Mouse (Mus musculus) layer of hippocampus, adult 18-20 months (tissue): ENCODE data around the gene Bcar3. TPM values are rescaled to one million over a fixed set of nuclear protein-coding genes. Genes with fewer than 3 reads are reported as not detected.
A peak's percentile ranks its signal among the peaks of the same experiment; 100 is the strongest.

Experiments used
- DNase-seq, 2 experiments: peaks; one replicate each; pipeline ENCODE4 v3.0.0; 2022; ENCODE audit warnings: low spot score in 2 of 2
- total RNA-seq, 2 experiments: library from RNA; stranded (reverse); gene quantifications; 2 replicates each; pipeline ENCODE4 v1.2.3; 2021

Bcar3 gene
- total RNA-seq, 2 experiments from 2014 or later = 8.8 to 9.8 TPM

DNA sequence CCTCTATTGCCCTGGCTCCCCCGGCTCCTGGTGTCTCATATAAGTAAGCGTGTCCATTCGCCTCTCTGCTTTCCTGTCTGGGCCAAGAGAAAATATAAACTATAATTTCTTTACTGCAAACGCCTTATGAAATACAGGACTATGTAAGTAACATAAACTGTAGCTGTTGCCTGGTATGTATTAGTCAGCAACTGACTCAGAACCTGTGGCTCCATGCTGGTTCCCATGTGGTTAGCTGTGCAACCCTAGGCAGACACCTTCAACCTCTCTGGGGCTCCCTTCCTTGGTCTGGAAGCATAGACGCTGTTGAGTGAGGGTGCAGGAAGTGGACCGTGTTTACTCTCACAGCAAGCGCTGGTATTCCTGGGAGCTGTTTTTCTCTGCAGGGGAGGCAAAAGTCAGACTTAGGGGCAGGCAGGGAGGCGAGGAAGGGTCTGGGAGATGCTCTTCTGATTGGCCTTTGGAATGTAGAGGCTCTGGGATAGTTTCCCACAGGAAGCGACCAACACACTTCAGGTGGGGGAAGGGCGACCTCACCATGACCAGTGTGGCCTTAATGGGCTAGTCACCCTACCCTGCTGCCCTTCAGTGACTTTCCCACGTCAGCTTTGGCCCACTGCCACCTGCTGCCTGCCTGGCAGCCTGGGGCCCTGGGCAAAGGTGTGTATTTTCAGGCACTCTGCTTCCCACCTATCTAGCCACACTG is 215.8 kb downstream of the Bcar3 start:
- DNase-seq = no peak

DNA sequence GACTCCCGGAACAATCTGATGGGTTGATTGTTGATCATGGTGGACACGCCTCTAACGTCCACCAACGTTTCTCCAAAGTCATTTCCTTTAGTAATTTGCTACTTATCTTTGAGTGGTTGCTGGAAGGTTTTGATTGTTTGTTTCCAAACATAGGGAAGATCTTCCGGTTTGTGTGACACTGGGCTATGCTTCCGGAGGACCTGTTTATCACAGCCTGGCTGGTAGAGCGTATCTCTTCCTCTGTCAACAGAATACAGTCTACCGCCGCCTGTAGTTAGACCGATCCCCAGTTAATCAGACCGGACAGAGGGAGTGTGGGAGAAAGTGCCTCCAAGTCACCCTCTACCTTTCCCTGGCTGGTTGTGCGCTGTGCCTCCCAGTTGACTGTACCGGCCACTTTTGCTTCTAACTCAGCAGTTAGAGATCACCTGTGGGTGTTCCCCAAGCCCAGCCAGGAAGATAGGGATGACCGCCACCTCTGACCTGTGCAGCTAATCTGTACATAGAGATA is 216.4 kb downstream of the Bcar3 start:
- no peak for DNase-seq

DNA sequence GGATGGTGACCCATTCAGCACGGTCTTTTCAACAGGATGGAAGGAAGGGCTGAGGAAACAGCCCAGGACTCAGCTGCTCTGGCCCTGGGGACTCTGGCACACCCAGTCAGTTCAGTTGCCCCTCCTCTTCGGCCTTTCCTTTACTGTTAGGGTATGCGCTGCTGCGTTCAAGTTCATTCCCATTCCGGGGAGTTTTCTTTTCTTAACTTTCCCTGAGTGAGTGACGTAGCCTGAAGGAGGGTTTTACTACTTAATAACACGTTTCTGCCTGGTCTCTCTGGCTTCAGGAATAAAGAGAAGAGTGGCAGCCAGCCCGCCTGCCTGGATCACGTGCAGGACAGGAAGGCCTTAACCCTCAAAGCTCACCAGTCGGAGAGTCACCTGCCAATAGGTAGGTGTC is 217.0 kb downstream of the Bcar3 start:
- no peak for DNase-seq

DNA sequence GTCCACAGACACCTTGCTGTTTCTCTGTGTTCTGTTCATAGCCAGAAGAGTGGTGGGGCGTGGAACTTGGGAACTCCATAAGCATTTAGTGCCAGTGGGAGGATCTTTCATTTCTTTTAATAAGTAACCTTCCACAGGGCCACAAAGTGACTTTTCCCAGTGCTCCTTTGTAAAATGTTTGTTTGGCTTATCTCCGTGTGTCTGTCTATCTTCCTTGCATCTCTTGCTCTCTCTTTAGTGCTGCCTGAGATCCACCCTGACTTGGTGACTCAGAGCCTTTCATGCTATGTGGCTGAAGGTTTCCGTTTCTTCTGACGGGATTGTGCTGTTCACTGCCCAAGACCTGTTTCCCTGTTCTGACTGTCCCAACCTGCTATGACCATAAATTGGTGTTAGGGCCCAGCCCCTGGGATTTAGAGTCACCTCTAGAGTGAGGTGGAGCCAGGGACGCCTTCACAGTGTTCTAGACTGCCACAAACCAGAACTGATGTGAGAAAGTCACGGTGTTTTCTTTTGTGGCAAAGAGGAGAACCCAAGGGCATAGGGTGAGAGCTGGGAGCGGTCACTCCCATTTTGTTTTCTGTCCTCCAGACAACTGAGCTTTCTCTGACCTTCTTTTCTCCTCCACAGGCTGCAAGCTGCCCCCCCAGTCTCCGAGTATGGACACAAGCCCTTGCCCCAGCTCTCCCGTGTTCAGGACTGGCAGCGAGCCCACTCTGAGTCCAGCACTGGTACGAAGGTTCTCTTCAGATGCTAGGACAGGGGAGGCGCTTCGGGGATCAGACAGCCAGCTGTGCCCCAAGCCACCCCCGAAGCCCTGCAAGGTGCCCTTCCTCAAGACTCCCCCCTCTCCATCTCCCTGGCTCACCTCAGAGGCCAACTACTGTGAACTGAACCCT is 218.0 kb downstream of the Bcar3 start:
- no peak for DNase-seq

DNA sequence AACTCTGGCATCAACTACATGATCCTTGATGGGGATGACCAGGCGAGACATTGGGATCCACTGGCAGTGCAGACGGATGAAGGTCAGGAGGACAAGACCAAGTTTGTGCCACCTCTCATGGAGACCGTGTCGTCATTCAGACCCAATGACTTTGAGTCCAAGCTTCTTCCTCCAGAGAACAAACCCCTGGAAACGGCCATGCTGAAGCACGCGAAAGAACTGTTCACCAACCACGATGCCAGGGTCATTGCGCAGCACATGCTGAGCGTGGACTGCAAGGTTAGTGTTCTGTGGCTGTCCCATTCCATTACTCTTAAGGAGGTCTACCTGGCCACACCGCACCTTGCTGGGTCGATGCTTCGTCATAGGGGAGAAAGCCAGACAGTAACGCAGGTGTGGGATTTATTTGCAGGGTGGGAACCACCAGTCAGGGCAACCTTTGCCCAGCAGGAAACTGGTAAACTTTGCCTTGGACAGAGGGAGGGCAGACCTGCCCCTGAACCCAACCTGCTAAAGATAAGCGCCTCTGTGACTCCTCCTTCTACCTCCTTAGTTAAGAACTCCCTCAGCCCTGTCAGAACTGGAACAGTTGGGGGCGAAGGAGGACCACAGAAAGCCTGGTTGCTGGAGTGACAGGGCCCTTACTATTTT is 218.9 kb downstream of the Bcar3 start:
- DNase-seq = no peak

DNA sequence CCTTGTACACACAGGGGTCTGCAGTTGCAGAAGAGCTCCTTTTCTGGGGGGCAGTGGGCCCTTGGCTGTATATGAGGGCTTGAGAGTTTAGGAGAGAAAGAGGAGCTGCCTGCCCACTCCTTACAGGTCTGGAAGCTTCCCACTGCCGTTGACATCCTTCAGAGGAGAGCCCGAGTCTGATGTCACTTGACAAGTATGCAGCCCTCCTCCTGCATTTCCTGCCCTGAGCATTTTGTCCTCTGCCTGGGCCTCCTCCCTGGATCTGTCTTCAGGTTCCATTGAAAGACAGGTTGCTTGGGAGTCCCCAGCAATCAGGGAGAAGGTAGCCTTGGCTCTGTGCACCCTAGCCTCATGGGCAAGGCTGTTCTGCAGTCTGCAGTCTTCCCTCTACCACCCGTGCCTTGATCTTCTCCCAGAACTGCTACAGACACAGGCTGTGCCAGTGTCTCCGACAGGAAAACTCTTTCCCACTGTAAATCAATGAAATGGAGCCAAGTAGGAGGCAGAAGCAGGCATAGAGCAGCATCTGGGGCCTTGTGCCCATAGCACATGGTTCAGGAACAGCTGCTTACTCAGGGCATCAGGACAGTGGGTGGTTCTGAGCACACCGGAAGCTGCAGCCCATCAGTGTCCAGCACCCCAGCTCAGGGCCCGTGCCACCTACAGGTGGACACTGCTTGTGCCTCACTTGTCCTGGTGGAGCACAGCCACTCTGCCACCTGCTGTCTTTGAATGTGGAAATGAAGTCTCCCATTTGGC is 221.8 kb downstream of the Bcar3 start:
- no peak for DNase-seq

DNA sequence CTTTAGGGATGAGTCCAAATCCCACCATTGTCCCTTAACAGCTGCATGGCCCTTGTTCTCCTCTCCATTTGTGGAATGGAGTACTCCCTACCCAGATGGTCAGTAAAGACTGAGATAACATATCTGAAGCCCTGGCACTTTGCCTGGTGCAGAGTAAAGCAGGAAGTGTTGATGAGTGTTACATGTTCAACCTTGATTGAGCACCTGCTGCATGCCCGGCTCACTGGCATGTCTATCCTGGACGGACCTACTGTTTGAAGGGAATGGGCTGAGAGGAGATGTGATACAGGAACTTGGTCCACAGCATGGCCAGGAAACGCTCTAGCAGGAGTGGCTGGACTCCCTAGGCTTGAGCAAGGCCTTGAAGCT is 222.4 kb downstream of the Bcar3 start:
- DNase-seq = no peak

DNA sequence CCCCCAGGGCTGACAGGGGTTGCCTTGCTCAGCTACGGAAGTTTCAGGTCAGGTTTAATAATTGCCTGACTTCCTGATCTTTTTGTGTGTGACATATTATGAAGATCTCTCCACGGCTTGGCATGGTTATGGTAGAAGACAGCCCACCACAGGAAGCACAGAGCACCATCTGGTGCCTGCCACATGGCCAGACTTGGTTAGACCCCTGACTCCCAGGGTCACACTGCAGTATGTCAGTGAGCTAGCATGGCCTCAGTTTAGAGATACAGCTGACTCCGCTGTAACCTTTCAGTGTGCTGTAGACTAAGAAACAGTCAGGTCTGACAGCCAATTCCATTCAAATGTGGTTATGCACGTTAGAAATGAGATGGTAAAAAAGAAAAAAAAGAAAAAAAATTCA is 223.8 kb downstream of the Bcar3 start:
- no peak for DNase-seq

DNA sequence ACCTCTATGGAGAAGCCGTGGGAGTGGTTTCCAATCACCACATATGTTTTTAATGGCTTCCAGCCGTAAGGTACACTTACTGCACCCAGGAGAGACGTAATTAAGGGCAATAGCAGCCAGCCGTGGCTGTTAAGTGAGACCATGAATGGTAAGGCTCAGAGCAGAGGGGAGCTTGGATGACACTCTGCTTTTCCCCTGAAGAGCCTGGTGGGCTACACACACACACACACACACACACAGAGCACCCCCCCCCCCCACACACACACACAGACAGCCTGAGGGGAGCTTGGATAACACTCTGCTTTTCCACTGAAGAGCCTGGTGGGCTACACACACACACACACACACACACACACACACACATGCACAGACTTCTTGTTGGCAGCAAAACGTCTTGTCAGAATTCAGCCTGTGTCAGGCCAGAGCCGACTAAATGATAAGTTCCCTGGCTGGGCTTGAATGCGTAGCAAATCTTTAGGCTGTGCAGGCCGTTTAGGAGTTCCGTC is 224.3 kb downstream of the Bcar3 start:
- DNase-seq = no peak

DNA sequence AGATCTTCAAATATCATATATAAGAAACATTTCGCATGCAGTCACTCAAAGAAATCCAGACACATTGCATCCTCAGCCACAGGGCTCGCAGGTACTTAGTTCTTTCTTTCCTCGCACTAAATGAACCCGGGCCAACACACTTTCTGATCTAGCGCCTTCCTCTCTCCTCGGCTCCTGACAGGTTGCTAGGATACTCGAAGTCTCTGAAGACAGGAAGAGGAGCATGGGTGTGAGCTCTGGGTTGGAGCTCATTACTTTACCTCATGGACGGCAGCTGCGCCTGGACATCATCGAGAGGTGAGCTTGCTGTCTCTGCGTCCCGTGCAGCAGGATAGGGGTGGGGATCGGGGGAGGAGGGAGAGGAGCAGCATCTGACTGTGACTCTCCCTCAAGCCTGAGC is 225.1 kb downstream of the Bcar3 start:
- DNase-seq = no peak

DNA sequence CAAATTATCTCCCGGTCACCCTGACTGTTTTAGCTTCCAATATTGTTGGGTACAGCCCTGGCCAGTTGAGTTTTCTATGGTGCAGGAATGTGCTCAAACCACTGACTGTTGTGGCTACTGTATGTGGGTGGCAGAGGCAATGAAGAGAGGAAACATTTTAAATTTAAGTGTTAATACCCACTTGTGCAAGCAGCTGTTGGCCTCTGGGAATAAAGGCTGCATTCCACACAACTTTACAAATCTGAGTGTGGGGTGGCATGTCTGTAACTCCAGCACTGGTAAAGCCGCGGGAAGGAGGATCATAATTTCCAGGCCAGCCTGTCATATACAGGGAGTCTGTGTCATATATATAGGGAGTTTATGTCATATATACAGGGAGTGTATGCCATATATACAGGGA is 226.4 kb downstream of the Bcar3 start:
- DNase-seq = no peak

DNA sequence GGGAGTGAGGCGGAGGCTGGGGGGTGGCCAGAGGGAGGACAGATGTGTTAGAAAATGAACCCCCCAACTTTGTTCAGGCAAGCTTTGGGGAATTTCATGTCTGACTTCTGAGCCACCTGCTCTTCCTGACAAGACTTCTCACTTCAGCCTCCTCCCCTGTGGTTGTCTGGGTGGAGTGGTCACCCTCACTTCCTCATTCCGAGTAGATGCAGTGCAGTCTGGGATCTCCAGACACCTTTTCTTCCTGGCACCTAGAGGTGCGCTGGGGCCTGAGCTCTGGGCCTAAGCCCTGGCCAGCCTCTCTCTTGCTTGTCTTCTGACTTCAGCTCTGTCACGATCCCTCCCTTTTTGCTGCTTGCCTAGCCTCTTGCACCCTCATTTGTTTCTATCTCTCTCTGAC is 226.9 kb downstream of the Bcar3 start:
- no peak for DNase-seq

DNA sequence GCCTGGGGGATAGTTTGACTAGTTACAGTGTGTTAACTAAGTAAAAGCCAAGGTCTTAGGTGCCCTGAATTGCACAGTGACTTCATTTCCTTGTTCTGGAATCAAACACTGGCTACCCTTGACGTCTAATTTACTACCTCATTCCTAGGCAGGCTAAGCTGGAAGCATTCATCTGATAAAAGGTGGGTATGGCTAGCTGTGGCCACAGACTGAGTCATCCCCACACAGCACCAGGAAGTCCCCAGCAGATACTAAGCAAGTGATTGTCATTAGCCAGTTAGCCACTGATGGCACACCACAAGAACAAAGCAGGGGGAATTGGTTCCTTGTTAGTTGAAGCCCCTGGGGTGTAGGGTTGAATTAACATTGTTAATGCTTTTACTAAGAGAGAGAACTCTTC is 227.4 kb downstream of the Bcar3 start:
- no peak for DNase-seq

DNA sequence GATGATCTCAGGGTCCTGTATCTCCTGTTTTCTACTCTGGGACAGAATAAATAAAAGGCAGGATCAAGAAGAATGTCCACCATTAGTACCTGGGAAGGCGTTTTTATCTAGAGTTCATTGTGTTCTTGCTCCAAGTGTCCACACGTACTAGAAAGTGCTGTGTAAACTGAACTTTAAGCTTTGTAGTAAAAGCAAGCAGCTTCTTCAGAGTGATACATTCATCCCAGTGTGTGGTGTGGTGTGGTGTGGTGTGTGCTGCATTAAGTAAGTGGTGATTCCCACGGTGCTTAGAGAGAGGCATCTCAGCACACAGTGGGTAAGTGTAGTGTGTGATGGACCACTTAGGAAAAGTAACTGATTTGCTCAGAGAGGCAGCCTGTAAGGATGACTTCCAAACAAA is 234.5 kb downstream of the Bcar3 start:
- DNase-seq = no peak

DNA sequence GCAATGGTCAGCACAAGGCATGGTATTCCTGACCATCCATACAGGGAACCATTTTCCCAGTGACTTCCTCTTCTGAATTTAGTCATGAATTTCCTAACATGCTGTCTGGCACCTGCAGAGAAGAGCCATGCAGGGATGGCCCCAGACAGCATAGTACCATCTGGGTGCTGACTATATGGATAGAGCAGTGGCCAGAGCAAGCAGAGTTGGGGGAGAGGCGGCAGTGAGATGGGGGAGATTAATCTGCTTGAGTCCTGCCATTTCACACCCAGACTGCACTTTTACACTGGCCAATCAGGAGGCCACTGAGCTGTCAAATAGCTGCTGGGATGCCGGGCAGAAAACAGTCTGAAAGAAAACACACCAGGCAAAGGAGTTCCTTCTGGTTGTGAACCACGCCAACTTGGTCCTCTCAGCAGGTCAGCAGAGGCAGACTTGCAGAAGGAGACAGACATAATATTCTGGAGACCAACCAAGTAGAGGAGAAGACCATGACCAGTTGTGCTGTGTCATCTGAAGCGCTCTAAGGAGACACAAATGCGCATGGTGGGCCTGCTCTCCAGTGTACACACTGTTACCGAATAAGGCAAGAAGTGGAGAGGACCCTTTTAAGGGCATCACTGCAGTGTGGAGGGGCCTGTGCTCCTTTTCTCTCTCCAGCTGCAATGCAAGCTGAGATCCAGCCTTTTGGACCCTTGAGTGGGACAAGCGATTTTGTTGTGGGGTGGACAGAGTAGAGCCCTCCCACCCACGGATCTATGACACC is 242.2 kb downstream of the Bcar3 start:
- no peak for DNase-seq

DNA sequence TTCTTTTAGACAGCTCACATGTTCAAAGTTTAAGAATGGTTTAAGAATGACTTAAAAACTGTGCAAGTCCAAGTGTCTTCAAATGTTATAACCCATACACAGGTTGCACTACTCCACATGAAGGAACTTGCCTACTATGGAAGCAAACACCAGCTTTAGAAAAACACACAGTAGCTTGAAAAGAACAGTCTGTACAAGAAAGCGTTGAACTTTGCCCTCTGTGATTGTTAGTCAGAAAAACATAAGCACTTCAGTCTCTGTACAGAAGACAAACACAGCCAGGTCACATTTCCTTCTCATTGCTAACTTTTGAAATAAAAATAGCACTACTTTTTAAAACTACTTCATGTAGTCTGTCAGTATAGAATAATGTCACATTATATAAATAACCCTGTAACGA is 244.9 kb downstream of the Bcar3 start:
- no peak for DNase-seq

DNA sequence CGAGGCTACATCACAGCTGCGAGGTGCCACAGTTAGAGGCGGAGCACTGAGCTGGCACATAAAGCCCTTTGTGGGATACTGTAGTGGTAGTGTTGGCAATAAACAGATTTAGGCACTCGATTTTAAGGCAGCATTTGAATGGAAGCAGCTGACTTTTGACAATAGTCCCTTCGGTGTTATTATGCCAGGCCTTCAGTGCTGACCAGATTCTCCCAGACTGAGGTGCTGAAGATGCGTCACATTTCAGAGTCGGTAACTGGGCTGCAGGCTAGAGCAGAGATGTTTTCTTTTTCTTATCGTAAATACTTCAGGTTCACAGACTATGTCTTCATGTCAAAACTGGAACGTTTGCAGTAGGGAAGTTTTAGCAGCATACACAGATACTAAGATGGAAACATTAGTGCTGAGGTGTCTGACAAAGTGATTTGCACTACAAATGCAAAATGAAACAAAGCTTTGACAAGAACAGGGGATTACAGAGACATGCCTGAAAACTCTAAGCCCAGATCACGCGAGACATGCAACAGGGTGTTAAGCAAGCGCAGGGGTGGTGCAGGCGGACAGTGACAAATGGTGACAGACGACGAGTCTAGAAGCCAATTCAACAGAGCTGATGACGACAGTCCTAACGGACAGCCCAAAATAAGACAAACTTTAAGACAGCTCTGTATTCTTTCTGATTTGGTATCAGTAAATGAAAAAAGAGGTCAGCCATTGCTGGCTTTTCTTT is 246.2 kb downstream of the Bcar3 start:
- no peak for DNase-seq

DNA sequence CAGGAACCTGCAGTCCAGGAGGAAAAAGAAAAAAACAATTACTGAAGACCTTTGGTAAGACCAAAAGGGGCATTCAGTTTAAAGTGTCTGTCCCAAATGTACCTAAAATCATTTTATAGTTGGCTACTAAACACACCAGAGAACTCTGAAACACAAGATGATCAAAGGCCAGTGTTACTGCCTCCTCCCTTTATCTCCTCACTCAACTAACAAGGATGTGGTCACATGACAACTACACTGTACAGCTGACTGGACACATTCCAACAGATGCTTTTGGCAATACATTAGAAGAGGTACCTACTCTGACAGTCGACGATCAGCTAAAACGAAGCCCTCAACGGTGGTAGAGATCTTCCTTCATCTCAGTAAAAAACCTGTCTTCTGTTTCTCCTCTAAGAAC is 247.0 kb downstream of the Bcar3 start:
- DNase-seq = no peak

DNA sequence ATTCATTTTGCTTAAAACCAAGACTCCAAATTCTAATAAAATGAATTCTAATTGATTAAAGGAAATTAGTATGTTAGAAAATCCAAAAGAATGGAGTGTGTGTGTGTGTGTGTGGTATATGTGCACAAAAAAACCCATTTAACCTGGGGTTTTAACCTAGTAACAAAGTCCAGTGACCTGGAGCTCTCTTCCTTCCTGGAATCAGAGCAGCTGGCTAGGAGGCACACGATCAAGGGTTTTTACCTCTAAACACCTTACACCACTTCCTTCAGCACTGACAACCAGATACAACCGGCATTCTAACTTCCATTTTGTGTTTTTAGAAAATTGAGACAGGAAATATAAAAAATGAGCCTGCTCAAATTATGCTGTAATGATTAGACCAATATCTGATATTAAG is 251.4 kb downstream of the Bcar3 start:
- DNase-seq = no peak

DNA sequence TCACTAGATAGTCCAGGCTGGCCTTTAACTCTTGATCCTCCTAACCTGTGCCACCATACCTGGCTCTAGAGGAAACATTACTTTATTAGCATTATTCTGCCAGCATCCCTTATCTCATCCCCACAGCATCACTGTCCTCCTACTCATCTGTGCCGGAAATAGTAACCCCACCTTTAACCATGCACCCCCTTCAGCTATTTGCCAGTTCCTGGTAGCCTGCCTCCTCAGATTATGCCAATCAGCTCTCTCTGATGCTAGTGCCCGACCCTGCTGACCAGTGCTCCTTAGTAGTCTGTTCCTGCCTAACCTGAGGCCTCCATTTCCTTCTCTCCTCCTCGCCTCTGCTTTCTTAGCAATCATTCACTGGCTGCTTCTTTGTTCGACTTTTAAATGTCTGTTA is 253.5 kb downstream of the Bcar3 start:
- peak in 1 of 2 experiments; percentile 8 for DNase-seq
